Mouse (Mus musculus): ENCODE data around the gene Lgals12. TPM values are rescaled to one million over a fixed set of nuclear protein-coding genes. Genes with fewer than 3 reads are reported as not detected.

Lgals12 gene
- polyA plus RNA-seq (2015; fragmentation: Nextera tagmentation; extraction: Ambion mirVana) = 0.64 and 0.96 TPM in 2 replicates

- H3K9ac ChIP-seq = no peak within 1 kb of the TSS
- peak within 1 kb of the TSS; percentile 72 for H3K27ac ChIP-seq
- no peaks in the 10 kb centered on the region for H3K9me3 ChIP-seq
- H3K27me3 ChIP-seq = no peaks in the 10 kb centered on the region
- no peak for ATAC-seq (ENCODE audit: insufficient number of reproducible peaks, low FRiP score, low TSS enrichment, low read depth)
- no peaks in the 10 kb centered on the region for H3K36me3 ChIP-seq
- WGBS = 7% methylated on average over 15 of the region's 15 CpGs
- peak within 1 kb of the TSS; percentile 56 for H3K4me2 ChIP-seq
- peaks cover 32% of the 10 kb centered on the region for H3K4me1 ChIP-seq
- H3K4me3 ChIP-seq = peak within 1 kb of the TSS; percentile 29
These were observed at the start of gene Lgals12 for GRCm38 (mm10) chr19:7606801-7607689. Gene Lgals12 (minus strand): TSS chr19:7607193.

GRCm38 (mm10) chr19:7648913-7649666, 42.1 kb upstream of the Lgals12 start:
- H3K9me3 ChIP-seq = no peaks in the 10 kb centered on the region
- no peaks in the 10 kb centered on the region for H3K36me3 ChIP-seq
- H3K27me3 ChIP-seq = no peaks in the 10 kb centered on the region
- no peak for ATAC-seq (ENCODE audit: insufficient number of reproducible peaks, low FRiP score, low TSS enrichment, low read depth)
- H3K4me1 ChIP-seq = no peaks in the 10 kb centered on the region
- H3K9ac ChIP-seq = no peak overlapping the region
- no peak overlapping the region for H3K4me2 ChIP-seq
- H3K27ac ChIP-seq = no peak overlapping the region
- no peak overlapping the region for H3K4me3 ChIP-seq
- WGBS = 79% methylated on average over 8 of the region's 8 CpGs

- no peak overlapping the region for H3K4me2 ChIP-seq
- no peaks in the 10 kb centered on the region for H3K27me3 ChIP-seq
- H3K4me3 ChIP-seq = no peak overlapping the region
- H3K27ac ChIP-seq = no peak overlapping the region
- no peaks in the 10 kb centered on the region for H3K9me3 ChIP-seq
- no peak overlapping the region for H3K9ac ChIP-seq
- 68% methylated on average over 1 of the region's 1 CpGs for WGBS
- H3K4me1 ChIP-seq = no peaks in the 10 kb centered on the region
- H3K36me3 ChIP-seq = no peaks in the 10 kb centered on the region
- no peak for ATAC-seq (ENCODE audit: insufficient number of reproducible peaks, low FRiP score, low TSS enrichment, low read depth)
These were observed 26.8 kb upstream of the Lgals12 start for GRCm38 (mm10) chr19:7633786-7634185.

- Histone ChIP-seq H3K27ac (no peak overlapping the region), H3K4me2 (no peak overlapping the region), H3K9me3 (no peaks in the 10 kb centered on the region), H3K36me3 (no peaks in the 10 kb centered on the region), H3K27me3 (no peaks in the 10 kb centered on the region), H3K4me1 (no peaks in the 10 kb centered on the region), H3K9ac (no peak overlapping the region), H3K4me3 (no peak overlapping the region)
- no peak for ATAC-seq (ENCODE audit: insufficient number of reproducible peaks, low FRiP score, low TSS enrichment, low read depth)
These were observed 26.0 kb upstream of the Lgals12 start for GRCm38 (mm10) chr19:7633021-7633420.

- H3K4me1 ChIP-seq = peaks cover 4% of the 10 kb centered on the region
- no peak overlapping the region for H3K4me2 ChIP-seq
- H3K27ac ChIP-seq = no peak overlapping the region
- no peak overlapping the region for H3K9ac ChIP-seq
- no peak for ATAC-seq (ENCODE audit: insufficient number of reproducible peaks, low FRiP score, low TSS enrichment, low read depth)
- no peak overlapping the region for H3K4me3 ChIP-seq
- no peaks in the 10 kb centered on the region for H3K36me3 ChIP-seq
- 40% methylated on average over 7 of the region's 7 CpGs for WGBS
- peaks cover 6% of the 10 kb centered on the region; the same call in 1 of the 2 replicates for H3K27me3 ChIP-seq
- no peaks in the 10 kb centered on the region for H3K9me3 ChIP-seq
These were observed 10.7 kb upstream of the Lgals12 start for GRCm38 (mm10) chr19:7617696-7618095.

- ATAC-seq (ENCODE audit: insufficient number of reproducible peaks, low FRiP score, low TSS enrichment, low read depth) = no peak
- Histone ChIP-seq H3K27me3 (peaks cover 10% of the 10 kb centered on the region; the same call in 1 of the 2 replicates), H3K36me3 (no peaks in the 10 kb centered on the region), H3K9ac (no peak overlapping the region), H3K27ac (no peak overlapping the region), H3K9me3 (no peaks in the 10 kb centered on the region), H3K4me3 (no peak overlapping the region), H3K4me1 (peaks cover 10% of the 10 kb centered on the region), H3K4me2 (no peak overlapping the region)
- WGBS = 30% methylated on average over 3 of the region's 3 CpGs
These were observed 10.1 kb upstream of the Lgals12 start for GRCm38 (mm10) chr19:7617085-7617484.

GRCm38 (mm10) chr19:7616231-7616930, 9.4 kb upstream of the Lgals12 start:
- no peak overlapping the region for H3K27ac ChIP-seq
- no peak overlapping the region for H3K9ac ChIP-seq
- no peaks in the 10 kb centered on the region for H3K9me3 ChIP-seq
- WGBS = 74% methylated on average over 5 of the region's 5 CpGs
- peaks cover 10% of the 10 kb centered on the region; the same call in 1 of the 2 replicates for H3K27me3 ChIP-seq
- no peak overlapping the region for H3K4me3 ChIP-seq
- H3K36me3 ChIP-seq = no peaks in the 10 kb centered on the region
- H3K4me2 ChIP-seq = no peak overlapping the region
- H3K4me1 ChIP-seq = peaks cover 16% of the 10 kb centered on the region
- ATAC-seq (ENCODE audit: insufficient number of reproducible peaks, low FRiP score, low TSS enrichment, low read depth) = no peak

GRCm38 (mm10) chr19:7613151-7613550, 6.2 kb upstream of the Lgals12 start:
- Histone ChIP-seq H3K9me3 (no peaks in the 10 kb centered on the region), H3K4me1 (peaks cover 16% of the 10 kb centered on the region), H3K27ac (no peak overlapping the region), H3K27me3 (peaks cover 7% of the 10 kb centered on the region; the same call in 1 of the 2 replicates), H3K4me3 (no peak overlapping the region), H3K36me3 (no peaks in the 10 kb centered on the region), H3K4me2 (no peak overlapping the region), H3K9ac (no peak overlapping the region)
- ATAC-seq (ENCODE audit: insufficient number of reproducible peaks, low FRiP score, low TSS enrichment, low read depth) = no peak
- 75% methylated on average over 7 of the region's 7 CpGs for WGBS

GRCm38 (mm10) chr19:7611942-7612757, 5.2 kb upstream of the Lgals12 start, which contains the start of gene Hrasls5:
Gene Hrasls5 (plus strand): TSS chr19:7612541.
- peaks cover 24% of the 10 kb centered on the region for H3K4me1 ChIP-seq
- peak within 1 kb of the TSS; percentile 44 for H3K4me3 ChIP-seq
- WGBS = 2% methylated on average over 54 of the region's 54 CpGs
- peaks cover 7% of the 10 kb centered on the region; the same call in 1 of the 2 replicates for H3K27me3 ChIP-seq
- peak within 1 kb of the TSS; percentile 96 for H3K4me2 ChIP-seq
- H3K9ac ChIP-seq = peak within 1 kb of the TSS; percentile 35
- 0 out of 2 replicates have a peak, but pooled peaks have one; percentile 59 for ATAC-seq (ENCODE audit: insufficient number of reproducible peaks, low FRiP score, low TSS enrichment, low read depth)
- no peaks in the 10 kb centered on the region for H3K36me3 ChIP-seq
- H3K9me3 ChIP-seq = no peaks in the 10 kb centered on the region
- H3K27ac ChIP-seq = no peak within 1 kb of the TSS

GRCm38 (mm10) chr19:7607690-7608201, 753 bp upstream of the Lgals12 start:
- Histone ChIP-seq H3K4me3 (no peak overlapping the region), H3K36me3 (no peaks in the 10 kb centered on the region), H3K4me2 (no peak overlapping the region), H3K9me3 (no peaks in the 10 kb centered on the region), H3K27me3 (peaks cover 4% of the 10 kb centered on the region; the same call in 1 of the 2 replicates), H3K9ac (no peak overlapping the region), H3K27ac (peak overlapping the region; percentile 72), H3K4me1 (peaks cover 39% of the 10 kb centered on the region)
- WGBS = 61% methylated on average over 7 of the region's 7 CpGs
- ATAC-seq (ENCODE audit: insufficient number of reproducible peaks, low FRiP score, low TSS enrichment, low read depth) = no peak

All from limb, embryonic 15.5 days (tissue).